11 mouse cellular contexts compared by ENCODE assay signal in genomic region chr11:87883493-87883892, GRCm38 (mm10). TPM values are rescaled to one million over a fixed set of nuclear protein-coding genes. Genes with fewer than 3 reads are reported as not detected.
DNase-seq lines count a peak whose midpoint lies in the region; ATAC-seq and TF ChIP-seq lines count a peak whose summit lies in the region.
"Had no signal": no experiment of that assay in that cellular context is flagged by ENCODE, and none has a peak within 500 bp of the region (broad histone marks: within the 10 kb centered on the region; RNA-seq: fewer than 3 reads in every experiment).

No protein-coding gene starts in this region.

- H3K9me3 ChIP-seq in lung, embryonic 14.5 days (ENCODE audit: low read depth, low read length) = no peaks in the 10 kb centered on the region
- H3K9me3 ChIP-seq: megakaryocyte, embryonic 14.5 days had no signal

- 32% methylated on average over 5 of the region's 5 CpGs for WGBS in lung, embryonic 14.5 days

- no peak overlapping the region for H3K4me2 ChIP-seq in lung, embryonic 14.5 days

- no peak for ATAC-seq in lung, embryonic 14.5 days (ENCODE audit: insufficient read depth)

- no peak overlapping the region for H3K9ac ChIP-seq in lung, embryonic 14.5 days

- TF ChIP-seq CTCF in lung, embryonic 14.5 days (IDR thresholded peaks at IDR 0.05; ENCODE audit: low read depth) = peak; percentile 65

- no peak overlapping the region for H3K27ac ChIP-seq in lung, embryonic 14.5 days (ENCODE audit: low read depth)

- no peaks in the 10 kb centered on the region for H3K4me1 ChIP-seq in lung, embryonic 14.5 days (ENCODE audit: insufficient read depth)
- H3K4me1 ChIP-seq: megakaryocyte, embryonic 14.5 days had no signal

- H3K36me3 ChIP-seq in lung, embryonic 14.5 days (ENCODE audit: insufficient read depth) = no peaks in the 10 kb centered on the region

- peak; percentile 36 to 48 for DNase-seq in cerebellum, postnatal 14 days
- no peak for DNase-seq in cerebellum, adult 11-12 months
- peak; percentile 59 for DNase-seq in lung, embryonic 14.5 days
- DNase-seq in lung, adult 18-20 months = no peak
- DNase-seq in c-Kit-negative CD71-positive TER-119-positive erythroid progenitor cells, embryonic 14.5 days (ENCODE audit: low read depth, low spot score) = peak; percentile 12
- peak; percentile 11 for DNase-seq in retina, adult 2 months (ENCODE audit: low read depth, low spot score)
- DNase-seq in T-cell, adult 2 months (ENCODE audit: low spot score) = no peak
- no peak for DNase-seq in layer of hippocampus, postnatal 14 days (ENCODE audit: low spot score in 2 of 2)
- DNase-seq: cerebellum, adult 11 months had no signal

- no peak overlapping the region for H3K4me3 ChIP-seq in lung, embryonic 14.5 days (ENCODE audit: low read depth, low read length)
- H3K4me3 ChIP-seq: megakaryocyte, embryonic 14.5 days had no signal

- H3K27me3 ChIP-seq in lung, embryonic 14.5 days (ENCODE audit: insufficient read depth, low read length) = no peaks in the 10 kb centered on the region

RNA-seq across cellular contexts. Expression of gene Epx, which starts 8.2 kb away (rescaled TPM):
- not detected in 2 replicates for polyA plus RNA-seq in lung, embryonic 14.5 days (2014; fragmentation: Nextera tagmentation; extraction: Ambion mirVana)
- under 1 TPM; 0.41 to 0.51 TPM for total RNA-seq in layer of hippocampus, postnatal 14 days (2021)
- total RNA-seq: gastrocnemius, adult 8-10 months had no signal

RNA-seq across cellular contexts. Expression of gene Olfr462, which starts 8.6 kb away (rescaled TPM):
- not detected in 2 replicates for polyA plus RNA-seq in lung, embryonic 14.5 days (2014; fragmentation: Nextera tagmentation; extraction: Ambion mirVana)
- total RNA-seq in layer of hippocampus, postnatal 14 days (2021) = not detected
- total RNA-seq: gastrocnemius, adult 8-10 months had no signal

RNA-seq across cellular contexts. Expression of gene Olfr463, which starts 13.7 kb away (rescaled TPM):
- polyA plus RNA-seq in lung, embryonic 14.5 days (2014; fragmentation: Nextera tagmentation; extraction: Ambion mirVana) = not detected in 2 replicates
- total RNA-seq in layer of hippocampus, postnatal 14 days (2021) = not detected
- total RNA-seq: gastrocnemius, adult 8-10 months had no signal

RNA-seq across cellular contexts. Expression of gene Mks1, which starts 30.5 kb away (rescaled TPM):
- 11.3 and 14.3 TPM in 2 replicates for polyA plus RNA-seq in lung, embryonic 14.5 days (2014; fragmentation: Nextera tagmentation; extraction: Ambion mirVana)
- total RNA-seq in layer of hippocampus, postnatal 14 days (2021) = 1 to 10 TPM; 6.8 to 6.9 TPM

RNA-seq across cellular contexts. Expression of gene Olfr464, which starts 37.3 kb away (rescaled TPM):
- polyA plus RNA-seq in lung, embryonic 14.5 days (2014; fragmentation: Nextera tagmentation; extraction: Ambion mirVana) = not detected in 2 replicates
- total RNA-seq in layer of hippocampus, postnatal 14 days (2021) = not detected
- total RNA-seq: gastrocnemius, adult 8-10 months had no signal

Comparison
In these comparisons a context has a peak if more than half of its experiments do, and no peak if none do; other contexts are left out.
1. DNase-seq: peak in cerebellum, postnatal 14 days (2 of 2), lung, embryonic 14.5 days (single experiment), c-Kit-negative CD71-positive TER-119-positive erythroid progenitor cells, embryonic 14.5 days (single experiment) and retina, adult 2 months (single experiment); none in cerebellum, adult 11-12 months (single experiment), lung, adult 18-20 months (0 of 2), T-cell, adult 2 months (single experiment) and layer of hippocampus, postnatal 14 days (0 of 2).